Mouse (Mus musculus): ENCODE results near the gene Stat5a. TPM values are rescaled to one million over a fixed set of nuclear protein-coding genes. Genes with fewer than 3 reads are reported as not detected.

Gene Stat5a
- polyA plus RNA-seq, 1 experiment, result 136 TPM

GRCm38 (mm10) chr11:100915063-100915462 is 55.9 kb downstream of the Stat5a start:
- Histone ChIP-seq H3K36me3 (ENCODE audit: control insufficient read depth, insufficient read depth, low read length) (peaks cover 9% of the 10 kb centered on the region; the same call in 1 of the 2 replicates), H3K27ac (ENCODE audit: control insufficient read depth, insufficient read depth, low read length) (no peak overlapping the region), H3K27me3 (ENCODE audit: control insufficient read depth, insufficient read depth, low read length) (no peaks in the 10 kb centered on the region), H3K4me1 (replicated peaks; ENCODE audit: control insufficient read depth, insufficient read depth, low read length) (0 out of 2 replicates have a peak, but pooled peaks cover 2% of the 10 kb centered on the region), H3K4me3 (ENCODE audit: control insufficient read depth, insufficient read depth, low read length) (no peak overlapping the region)
- 97% methylated on average over 3 of the region's 3 CpGs for WGBS
- TF ChIP-seq POLR2A (IDR thresholded peaks at IDR 0.05; ENCODE audit: control insufficient read depth, extremely low read depth, insufficient read depth, low read length, poor library complexity) (no peak), CTCF (IDR thresholded peaks at IDR 0.05; ENCODE audit: borderline replicate concordance, control insufficient read depth, extremely low read depth, insufficient read depth, low read length, poor library complexity) (no peak)
- DNase-seq, result no peak

GRCm38 (mm10) chr11:100916432-100916971 is 57.4 kb downstream of the Stat5a start:
- TF ChIP-seq CTCF (IDR thresholded peaks at IDR 0.05; ENCODE audit: borderline replicate concordance, control insufficient read depth, extremely low read depth, insufficient read depth, low read length, poor library complexity) (no peak), POLR2A (IDR thresholded peaks at IDR 0.05; ENCODE audit: control insufficient read depth, extremely low read depth, insufficient read depth, low read length, poor library complexity) (no peak)

DNA sequence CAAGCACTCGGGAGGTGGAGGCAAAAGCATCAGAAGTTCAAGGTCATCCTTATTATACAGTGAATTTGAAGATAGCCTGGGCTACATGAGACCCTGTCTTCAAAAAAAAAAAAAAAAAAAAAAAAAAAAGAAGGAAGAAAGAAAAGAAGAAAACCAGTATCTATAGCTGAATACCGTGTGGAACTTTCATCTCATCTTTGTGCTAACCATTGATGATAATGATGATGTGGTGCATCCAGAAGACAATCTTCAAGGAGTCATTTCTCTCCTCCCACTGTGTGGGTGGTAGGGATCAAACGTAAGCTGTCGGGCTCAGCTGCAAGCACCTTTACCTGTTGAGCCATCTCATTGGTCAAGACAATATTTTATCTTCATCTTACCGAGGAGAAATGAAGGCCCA is 58.9 kb downstream of the Stat5a start:
- Histone ChIP-seq H3K4me1 (replicated peaks; ENCODE audit: control insufficient read depth, insufficient read depth, low read length) (0 out of 2 replicates have a peak, but pooled peaks cover 2% of the 10 kb centered on the region), H3K4me3 (ENCODE audit: control insufficient read depth, insufficient read depth, low read length) (no peak overlapping the region), H3K27me3 (ENCODE audit: control insufficient read depth, insufficient read depth, low read length) (no peaks in the 10 kb centered on the region), H3K27ac (ENCODE audit: control insufficient read depth, insufficient read depth, low read length) (no peak overlapping the region), H3K36me3 (ENCODE audit: control insufficient read depth, insufficient read depth, low read length) (peaks cover 9% of the 10 kb centered on the region; the same call in 1 of the 2 replicates)
- DNase-seq, result no peak
- 89% methylated on average over 5 of the region's 5 CpGs for WGBS
- no peak for TF ChIP-seq POLR2A (IDR thresholded peaks at IDR 0.05; ENCODE audit: control insufficient read depth, extremely low read depth, insufficient read depth, low read length, poor library complexity)
- no peak for TF ChIP-seq CTCF (IDR thresholded peaks at IDR 0.05; ENCODE audit: borderline replicate concordance, control insufficient read depth, extremely low read depth, insufficient read depth, low read length, poor library complexity)

More at GRCm38 (mm10) chr11:100916432-100916971, 57.4 kb downstream of the Stat5a start:
- WGBS, result 99% methylated on average over 4 of the region's 4 CpGs
- peaks cover 9% of the 10 kb centered on the region; the same call in 1 of the 2 replicates for H3K36me3 ChIP-seq (ENCODE audit: control insufficient read depth, insufficient read depth, low read length)
- no peak for DNase-seq
- H3K4me1 ChIP-seq (replicated peaks; ENCODE audit: control insufficient read depth, insufficient read depth, low read length), result 0 out of 2 replicates have a peak, but pooled peaks cover 2% of the 10 kb centered on the region
- no peak overlapping the region for H3K4me3 ChIP-seq (ENCODE audit: control insufficient read depth, insufficient read depth, low read length)
- no peaks in the 10 kb centered on the region for H3K27me3 ChIP-seq (ENCODE audit: control insufficient read depth, insufficient read depth, low read length)
- no peak overlapping the region for H3K27ac ChIP-seq (ENCODE audit: control insufficient read depth, insufficient read depth, low read length)

DNA sequence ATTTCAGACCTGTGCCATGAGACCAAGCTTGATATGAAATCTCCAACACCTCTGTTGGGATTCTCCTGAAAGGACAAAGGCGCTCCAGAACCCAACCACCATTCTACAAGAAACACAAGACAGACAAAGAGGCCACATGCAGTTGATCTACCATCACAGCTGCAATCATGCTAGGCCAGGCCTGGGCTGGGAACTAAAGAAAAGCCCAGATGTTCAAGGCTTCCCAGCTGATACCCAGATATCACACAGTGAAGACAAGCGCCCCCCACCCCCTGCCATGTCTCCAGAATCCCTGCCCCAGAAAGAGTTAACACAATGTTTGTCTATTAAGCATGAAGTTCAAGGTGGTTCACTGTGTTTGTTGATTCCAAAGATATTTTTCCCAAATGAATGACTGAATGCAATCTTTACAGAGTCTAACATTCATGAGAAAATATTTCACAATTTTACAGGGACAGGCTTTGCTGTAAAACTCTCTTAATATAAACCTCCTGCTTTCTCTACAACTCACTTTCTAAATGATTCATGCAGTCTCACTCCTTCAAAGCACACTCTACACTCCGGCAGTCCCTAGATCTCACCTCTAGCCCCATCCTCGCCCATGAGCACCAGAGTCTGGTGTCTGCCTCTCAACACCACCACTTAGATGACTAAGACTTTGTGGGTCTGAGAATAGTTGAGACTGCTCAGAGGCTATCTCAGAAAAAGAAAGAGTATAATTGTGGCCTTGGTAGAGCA is 61.9 kb downstream of the Stat5a start:
- 90% methylated on average over 4 of the region's 4 CpGs for WGBS
- no peak for DNase-seq
- peaks cover 9% of the 10 kb centered on the region; the same call in 1 of the 2 replicates for H3K36me3 ChIP-seq (ENCODE audit: control insufficient read depth, insufficient read depth, low read length)
- H3K27ac ChIP-seq (ENCODE audit: control insufficient read depth, insufficient read depth, low read length), result no peak overlapping the region
- H3K4me3 ChIP-seq (ENCODE audit: control insufficient read depth, insufficient read depth, low read length), result no peak overlapping the region
- no peaks in the 10 kb centered on the region for H3K27me3 ChIP-seq (ENCODE audit: control insufficient read depth, insufficient read depth, low read length)
- no peak for TF ChIP-seq POLR2A (IDR thresholded peaks at IDR 0.05; ENCODE audit: control insufficient read depth, extremely low read depth, insufficient read depth, low read length, poor library complexity)
- TF ChIP-seq CTCF (IDR thresholded peaks at IDR 0.05; ENCODE audit: borderline replicate concordance, control insufficient read depth, extremely low read depth, insufficient read depth, low read length, poor library complexity), result no peak
- H3K4me1 ChIP-seq (replicated peaks; ENCODE audit: control insufficient read depth, insufficient read depth, low read length), result peaks cover 5% of the 10 kb centered on the region; the same call in 1 of the 2 replicates

- Histone ChIP-seq H3K4me1 (replicated peaks; ENCODE audit: control insufficient read depth, insufficient read depth, low read length) (peaks cover 3% of the 10 kb centered on the region; the same call in 1 of the 2 replicates), H3K27ac (ENCODE audit: control insufficient read depth, insufficient read depth, low read length) (no peak overlapping the region), H3K36me3 (ENCODE audit: control insufficient read depth, insufficient read depth, low read length) (no peaks in the 10 kb centered on the region), H3K27me3 (ENCODE audit: control insufficient read depth, insufficient read depth, low read length) (no peaks in the 10 kb centered on the region), H3K4me3 (ENCODE audit: control insufficient read depth, insufficient read depth, low read length) (no peak overlapping the region)
- 98% methylated on average over 1 of the region's 1 CpGs for WGBS
- DNase-seq, result no peak
- TF ChIP-seq CTCF (IDR thresholded peaks at IDR 0.05; ENCODE audit: borderline replicate concordance, control insufficient read depth, extremely low read depth, insufficient read depth, low read length, poor library complexity) (no peak), POLR2A (IDR thresholded peaks at IDR 0.05; ENCODE audit: control insufficient read depth, extremely low read depth, insufficient read depth, low read length, poor library complexity) (no peak)
Observed at GRCm38 (mm10) chr11:100924386-100924919, 65.3 kb downstream of the Stat5a start.

GRCm38 (mm10) chr11:100927386-100927785 is 68.2 kb downstream of the Stat5a start:
- no peak for TF ChIP-seq POLR2A (IDR thresholded peaks at IDR 0.05; ENCODE audit: control insufficient read depth, extremely low read depth, insufficient read depth, low read length, poor library complexity)
- TF ChIP-seq CTCF (IDR thresholded peaks at IDR 0.05; ENCODE audit: borderline replicate concordance, control insufficient read depth, extremely low read depth, insufficient read depth, low read length, poor library complexity), result no peak
- no peaks in the 10 kb centered on the region for H3K36me3 ChIP-seq (ENCODE audit: control insufficient read depth, insufficient read depth, low read length)

More at GRCm38 (mm10) chr11:100927386-100927785, 68.2 kb downstream of the Stat5a start:
- WGBS, result 99% methylated on average over 3 of the region's 3 CpGs
- DNase-seq, result no peak
- Histone ChIP-seq H3K27ac (ENCODE audit: control insufficient read depth, insufficient read depth, low read length) (no peak overlapping the region), H3K27me3 (ENCODE audit: control insufficient read depth, insufficient read depth, low read length) (no peaks in the 10 kb centered on the region), H3K4me1 (replicated peaks; ENCODE audit: control insufficient read depth, insufficient read depth, low read length) (peaks cover 10% of the 10 kb centered on the region), H3K4me3 (ENCODE audit: control insufficient read depth, insufficient read depth, low read length) (no peak overlapping the region)
